Mouse (Mus musculus): ENCODE measurements around the gene Snrnp70.

DNA sequence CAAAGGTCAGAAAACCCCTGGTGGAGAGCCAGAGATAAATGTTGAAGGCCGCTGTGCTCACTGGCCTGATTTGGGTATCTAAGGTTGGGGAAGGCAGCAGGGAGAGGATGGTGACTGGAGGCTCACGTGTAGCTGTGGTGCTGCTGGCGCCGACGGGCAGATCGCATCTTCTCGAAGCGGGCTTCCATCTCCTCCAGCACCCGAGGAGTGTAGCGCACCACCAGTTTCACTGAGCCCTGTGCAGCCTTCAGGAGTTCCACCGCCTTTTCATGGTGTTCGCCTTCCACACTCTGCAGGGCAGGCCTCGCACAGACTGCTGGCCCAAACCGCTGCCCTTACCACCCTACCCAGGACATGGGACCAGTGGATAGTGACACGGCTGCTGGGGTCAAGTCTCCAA is 27.4 kb downstream of the Snrnp70 start:
- TF ChIP-seq CTCF (IDR thresholded peaks at IDR 0.05; ENCODE audit: borderline replicate concordance, insufficient read depth, low read length) (no peak), POLR2A (IDR thresholded peaks at IDR 0.05; ENCODE audit: low read depth, low read length) (no peak)

Measured in embryonic fibroblast, embryonic 13.5 days (primary cell).